In the genomic region with DNA sequence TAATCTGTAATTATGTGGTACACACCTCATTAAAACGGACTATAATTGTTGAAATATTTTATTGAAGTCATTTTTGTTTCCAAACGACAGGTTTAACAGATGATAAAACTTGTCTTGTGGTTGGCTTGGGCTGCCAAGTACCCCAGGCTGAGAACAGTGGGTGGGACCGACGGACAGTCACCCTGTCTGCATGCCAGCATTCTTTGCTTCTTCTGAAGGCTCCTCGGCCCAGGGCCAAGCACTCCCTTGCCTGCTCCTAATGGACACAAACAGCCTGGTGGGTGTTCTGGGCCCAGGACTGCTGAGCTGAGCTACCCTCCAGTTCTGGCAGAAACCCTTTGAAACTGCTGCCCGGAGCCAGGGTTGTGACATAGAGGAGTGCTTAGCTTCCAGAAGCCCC, we compare ENCODE assay signal across 10 mouse cellular contexts.
A peak's percentile ranks its signal among the peaks of the same experiment; 100 is the strongest.
DNase-seq lines count a peak whose midpoint lies in the region; ATAC-seq and TF ChIP-seq lines count a peak whose summit lies in the region.
"Had no signal": no experiment of that assay in that cellular context is flagged by ENCODE, and none has a peak within 500 bp of the region (broad histone marks: within the 10 kb centered on the region; RNA-seq: fewer than 3 reads in every experiment).

No protein-coding gene starts in this region.

- H3K36me3 ChIP-seq in midbrain, postnatal 0 days (ENCODE audit: insufficient read depth, low read length): no peaks in the 10 kb centered on the region
- no peaks in the 10 kb centered on the region for H3K36me3 ChIP-seq in midbrain, embryonic 15.5 days (replicated peaks)
- H3K36me3 ChIP-seq in embryonic facial prominence, embryonic 14.5 days (ENCODE audit: control insufficient read depth, insufficient read depth, low read length): no peaks in the 10 kb centered on the region
- no peaks in the 10 kb centered on the region for H3K36me3 ChIP-seq in myocyte (ENCODE audit: control insufficient read depth, insufficient read depth)
- no peaks in the 10 kb centered on the region for H3K36me3 ChIP-seq in midbrain, embryonic 11.5 days (ENCODE audit: control insufficient read depth, insufficient read depth, low read length)
- H3K36me3 ChIP-seq: neural tube, embryonic 15.5 days had no signal

- H3K4me3 ChIP-seq in midbrain, postnatal 0 days (ENCODE audit: low read depth, low read length): no peak overlapping the region
- no peak overlapping the region for H3K4me3 ChIP-seq in midbrain, embryonic 15.5 days
- H3K4me3 ChIP-seq in embryonic facial prominence, embryonic 14.5 days (ENCODE audit: low read depth, low read length): no peak overlapping the region
- no peak overlapping the region for H3K4me3 ChIP-seq in myocyte
- H3K4me3 ChIP-seq in midbrain, embryonic 11.5 days (ENCODE audit: low read depth, low read length): no peak overlapping the region
- H3K4me3 ChIP-seq: neural tube, embryonic 15.5 days had no signal

- DNase-seq in gastrocnemius, adult 18-20 months (ENCODE audit: low spot score): peak; percentile 3
- DNase-seq in gastrocnemius, postnatal 25 days: no peak
- peak; percentile 69 for DNase-seq in midbrain, postnatal 0 days (ENCODE audit: low spot score)
- peak; percentile 73 for DNase-seq in embryonic facial prominence, embryonic 14.5 days (ENCODE audit: low spot score)
- no peak for DNase-seq in midbrain, embryonic 11.5 days (ENCODE audit: low spot score, missing footprints)
- DNase-seq in embryo, embryonic 11 days: no peak
- DNase-seq: kidney, adult 18-20 months had no signal

- TF ChIP-seq CTCF in midbrain, postnatal 0 days (IDR thresholded peaks at IDR 0.05): no peak

- H3K4me1 ChIP-seq in midbrain, postnatal 0 days (ENCODE audit: insufficient read depth, low read length): no peaks in the 10 kb centered on the region
- peaks cover 5% of the 10 kb centered on the region; the same call in 1 of the 2 replicates for H3K4me1 ChIP-seq in midbrain, embryonic 15.5 days
- peaks cover 30% of the 10 kb centered on the region for H3K4me1 ChIP-seq in embryonic facial prominence, embryonic 14.5 days (ENCODE audit: control insufficient read depth, insufficient read depth, low read length)
- H3K4me1 ChIP-seq in midbrain, embryonic 11.5 days (ENCODE audit: control insufficient read depth, insufficient read depth, low read length): no peaks in the 10 kb centered on the region; the same call in 1 of the 2 replicates

- no peak overlapping the region for H3ac ChIP-seq in myocyte (ENCODE audit: control insufficient read depth, insufficient read length)

- ATAC-seq in midbrain, postnatal 0 days (ENCODE audit: low FRiP score): no peak
- no peak for ATAC-seq in midbrain, embryonic 15.5 days (replicated peaks)
- no peak for ATAC-seq in embryonic facial prominence, embryonic 14.5 days (ENCODE audit: low read depth)
- no peak for ATAC-seq in midbrain, embryonic 11.5 days (ENCODE audit: low FRiP score)

- no peak overlapping the region for H3K9ac ChIP-seq in midbrain, postnatal 0 days (replicated peaks; ENCODE audit: low read length, poor library complexity, severe bottlenecking)
- no peak overlapping the region for H3K9ac ChIP-seq in midbrain, embryonic 15.5 days
- H3K9ac ChIP-seq in embryonic facial prominence, embryonic 14.5 days (ENCODE audit: low read depth, low read length): no peak overlapping the region
- H3K9ac ChIP-seq in midbrain, embryonic 11.5 days (ENCODE audit: low read length): no peak overlapping the region
- H3K9ac ChIP-seq: neural tube, embryonic 15.5 days had no signal

- no peaks in the 10 kb centered on the region for H3K79me2 ChIP-seq in myocyte (ENCODE audit: control insufficient read depth, insufficient read depth)

- no peaks in the 10 kb centered on the region for H3K27me3 ChIP-seq in midbrain, postnatal 0 days (ENCODE audit: insufficient read depth, low read length)
- H3K27me3 ChIP-seq in midbrain, embryonic 15.5 days (replicated peaks): no peaks in the 10 kb centered on the region
- no peaks in the 10 kb centered on the region for H3K27me3 ChIP-seq in embryonic facial prominence, embryonic 14.5 days (replicated peaks; ENCODE audit: control insufficient read depth, insufficient read depth, low read length)
- H3K27me3 ChIP-seq in myocyte (ENCODE audit: control insufficient read depth, insufficient read depth, insufficient read length): no peaks in the 10 kb centered on the region
- H3K27me3 ChIP-seq in midbrain, embryonic 11.5 days (ENCODE audit: control insufficient read depth, insufficient read depth, low read length): no peaks in the 10 kb centered on the region
- H3K27me3 ChIP-seq: neural tube, embryonic 15.5 days had no signal

- TF ChIP-seq POLR2A in myocyte (IDR thresholded peaks at IDR 0.05; ENCODE audit: insufficient read length, low read depth): no peak

- WGBS in midbrain, postnatal 0 days: 68% methylated on average over 6 of the region's 6 CpGs
- 76% methylated on average over 6 of the region's 6 CpGs for WGBS in midbrain, embryonic 15.5 days
- WGBS in embryonic facial prominence, embryonic 14.5 days: 46% methylated on average over 6 of the region's 6 CpGs
- 76% methylated on average over 6 of the region's 6 CpGs for WGBS in midbrain, embryonic 11.5 days

- H3K4me2 ChIP-seq in midbrain, postnatal 0 days (ENCODE audit: low read depth, low read length, poor library complexity, severe bottlenecking): no peak overlapping the region
- H3K4me2 ChIP-seq in midbrain, embryonic 15.5 days: no peak overlapping the region
- H3K4me2 ChIP-seq in embryonic facial prominence, embryonic 14.5 days (ENCODE audit: low read depth, low read length): no peak overlapping the region
- H3K4me2 ChIP-seq in myocyte (ENCODE audit: low read depth): peak overlapping the region; percentile 18
- H3K4me2 ChIP-seq in midbrain, embryonic 11.5 days: no peak overlapping the region
- H3K4me2 ChIP-seq: neural tube, embryonic 15.5 days had no signal

- no peak overlapping the region for H3K27ac ChIP-seq in midbrain, postnatal 0 days (ENCODE audit: low read depth, low read length)
- no peak overlapping the region for H3K27ac ChIP-seq in midbrain, embryonic 15.5 days
- no peak overlapping the region for H3K27ac ChIP-seq in embryonic facial prominence, embryonic 14.5 days (replicated peaks; ENCODE audit: low read depth, low read length)
- no peak overlapping the region for H3K27ac ChIP-seq in midbrain, embryonic 11.5 days (ENCODE audit: low read depth, low read length)
- H3K27ac ChIP-seq: neural tube, embryonic 15.5 days had no signal

- no peaks in the 10 kb centered on the region for H3K9me3 ChIP-seq in midbrain, postnatal 0 days (ENCODE audit: low read length)
- no peaks in the 10 kb centered on the region for H3K9me3 ChIP-seq in midbrain, embryonic 15.5 days
- no peaks in the 10 kb centered on the region for H3K9me3 ChIP-seq in embryonic facial prominence, embryonic 14.5 days (ENCODE audit: control insufficient read depth, low read length)
- H3K9me3 ChIP-seq in midbrain, embryonic 11.5 days (ENCODE audit: control insufficient read depth, low read length): no peaks in the 10 kb centered on the region
- H3K9me3 ChIP-seq: neural tube, embryonic 15.5 days had no signal

TF ChIP-seq in myocyte, 11 proteins besides CTCF, POLR2A, EP300 and RAD21:
- TF ChIP-seq MYOD1 (IDR thresholded peaks at IDR 0.05; ENCODE audit: control insufficient read depth in 1 of 3, insufficient read length in 2 of 3, low read depth in 2 of 3) (peak in 1 of 3 experiments; percentile 41), TCF3 (IDR thresholded peaks at IDR 0.05; ENCODE audit: insufficient read length, low read depth) (no peak)
TF ChIP-seq in myocyte: peak in this region for 1.

Comparison
In these comparisons a context has a peak if more than half of its experiments do, and no peak if none do; other contexts are left out.
1. DNase-seq: peak in gastrocnemius, adult 18-20 months (single experiment), midbrain, postnatal 0 days (single experiment) and embryonic facial prominence, embryonic 14.5 days (single experiment); none in gastrocnemius, postnatal 25 days (single experiment), midbrain, embryonic 11.5 days (single experiment) and embryo, embryonic 11 days (single experiment).